Mouse (Mus musculus): Measurements from ENCODE around the gene Trip10. TPM values are rescaled to one million over a fixed set of nuclear protein-coding genes. Genes with fewer than 3 reads are reported as not detected.

Gene Trip10
- polyA plus RNA-seq, 1 experiment: 39.2 TPM

DNA sequence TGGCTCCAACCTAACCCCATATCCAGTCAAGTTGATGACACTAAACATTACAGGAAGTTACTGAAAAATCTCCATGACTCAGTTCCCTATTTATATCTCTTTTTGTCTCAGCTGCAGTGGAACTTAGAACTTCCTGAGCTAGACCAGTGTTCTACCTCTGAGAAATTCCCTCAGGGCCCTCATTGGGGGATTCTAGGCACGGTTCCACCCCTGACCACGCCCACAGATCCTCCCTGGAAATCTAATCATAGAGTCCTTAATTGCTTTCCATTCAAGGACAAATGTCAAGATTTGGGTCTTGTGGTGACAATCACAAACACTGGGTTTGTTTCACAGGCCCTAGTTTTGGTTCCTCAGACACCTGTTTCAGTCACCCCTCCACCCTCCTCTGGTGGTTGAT, 35.8 kb downstream of the Trip10 start:
- Histone ChIP-seq H3ac (ENCODE audit: control insufficient read depth, insufficient read length) (no peak overlapping the region), H3K4me2 (ENCODE audit: low read depth) (no peak overlapping the region), H3K27me3 (ENCODE audit: control insufficient read depth, insufficient read depth, insufficient read length) (peaks cover 27% of the 10 kb centered on the region), H3K79me2 (ENCODE audit: control insufficient read depth, insufficient read depth) (no peaks in the 10 kb centered on the region), H3K36me3 (ENCODE audit: control insufficient read depth, insufficient read depth) (no peaks in the 10 kb centered on the region), H3K4me3 (no peak overlapping the region)
- TF ChIP-seq MYOD1 (IDR thresholded peaks at IDR 0.05; ENCODE audit: control insufficient read depth in 1 of 3, insufficient read length in 2 of 3, low read depth in 2 of 3): no peak
- no peak for TF ChIP-seq USF1 (IDR thresholded peaks at IDR 0.05; ENCODE audit: low read depth)
- no peak for TF ChIP-seq MYOG (IDR thresholded peaks at IDR 0.05; ENCODE audit: control insufficient read depth in 1 of 3, insufficient read depth in 1 of 3, insufficient read length in 2 of 3, low read depth in 2 of 3)
- TF ChIP-seq REST (IDR thresholded peaks at IDR 0.05; ENCODE audit: insufficient read depth, insufficient read length): no peak
- no peak for TF ChIP-seq CEBPB (IDR thresholded peaks at IDR 0.05; ENCODE audit: insufficient read depth, poor library complexity, severe bottlenecking)
- TF ChIP-seq POLR2AphosphoS2 (IDR thresholded peaks at IDR 0.05; ENCODE audit: insufficient read length, low read depth): no peak
- TF ChIP-seq TCF12 (IDR thresholded peaks at IDR 0.05; ENCODE audit: insufficient read depth, poor library complexity, severe bottlenecking): no peak
- no peak for TF ChIP-seq TCF3 (IDR thresholded peaks at IDR 0.05; ENCODE audit: insufficient read length, low read depth)
- no peak for TF ChIP-seq MAX (IDR thresholded peaks at IDR 0.05; ENCODE audit: low read depth)
- TF ChIP-seq POLR2A (IDR thresholded peaks at IDR 0.05; ENCODE audit: insufficient read length, low read depth): no peak
- TF ChIP-seq E2F4 (IDR thresholded peaks at IDR 0.05; ENCODE audit: insufficient read depth): no peak
- TF ChIP-seq SRF (IDR thresholded peaks at IDR 0.05; ENCODE audit: control insufficient read depth, insufficient read length, low read depth): no peak

DNA sequence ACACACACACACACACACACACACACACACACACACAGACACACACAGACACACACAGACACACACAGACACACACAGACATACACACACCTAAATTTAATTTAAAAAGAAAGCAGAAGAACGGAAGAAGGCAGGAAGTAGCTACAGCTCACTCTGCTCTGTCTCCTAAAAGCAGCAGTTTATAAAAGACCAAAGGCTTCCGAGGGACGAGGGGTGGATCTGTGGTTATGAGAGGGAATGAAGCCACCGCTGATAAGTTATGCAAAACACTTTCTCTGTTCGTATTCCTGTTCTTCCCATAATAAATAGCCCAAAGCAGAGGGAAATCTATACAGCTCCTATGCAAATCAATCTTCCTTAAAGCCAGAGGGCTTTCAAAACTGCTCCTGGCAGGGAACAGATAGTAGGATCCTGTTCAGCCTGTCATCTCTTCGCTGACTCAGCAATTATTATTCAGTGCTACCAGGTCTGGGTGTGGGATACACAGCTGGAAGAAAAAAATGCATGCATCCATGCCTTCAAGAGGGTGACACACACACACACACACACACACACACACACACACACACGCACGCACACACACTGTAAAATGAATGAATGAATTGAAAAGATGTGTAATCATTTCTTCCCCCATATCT, 37.6 kb downstream of the Trip10 start:
- Histone ChIP-seq H3ac (ENCODE audit: control insufficient read depth, insufficient read length) (no peak overlapping the region), H3K4me3 (no peak overlapping the region), H3K79me2 (ENCODE audit: control insufficient read depth, insufficient read depth) (no peaks in the 10 kb centered on the region), H3K4me2 (ENCODE audit: low read depth) (no peak overlapping the region), H3K36me3 (ENCODE audit: control insufficient read depth, insufficient read depth) (no peaks in the 10 kb centered on the region), H3K27me3 (ENCODE audit: control insufficient read depth, insufficient read depth, insufficient read length) (peaks cover 21% of the 10 kb centered on the region)
- no peak for TF ChIP-seq USF1 (IDR thresholded peaks at IDR 0.05; ENCODE audit: low read depth)
- no peak for TF ChIP-seq TCF12 (IDR thresholded peaks at IDR 0.05; ENCODE audit: insufficient read depth, poor library complexity, severe bottlenecking)
- TF ChIP-seq POLR2AphosphoS2 (IDR thresholded peaks at IDR 0.05; ENCODE audit: insufficient read length, low read depth): no peak
- TF ChIP-seq TCF3 (IDR thresholded peaks at IDR 0.05; ENCODE audit: insufficient read length, low read depth): no peak
- no peak for TF ChIP-seq E2F4 (IDR thresholded peaks at IDR 0.05; ENCODE audit: insufficient read depth)
- TF ChIP-seq CEBPB (IDR thresholded peaks at IDR 0.05; ENCODE audit: insufficient read depth, poor library complexity, severe bottlenecking): no peak
- TF ChIP-seq SRF (IDR thresholded peaks at IDR 0.05; ENCODE audit: control insufficient read depth, insufficient read length, low read depth): no peak
- TF ChIP-seq MYOG (IDR thresholded peaks at IDR 0.05; ENCODE audit: control insufficient read depth in 1 of 3, insufficient read depth in 1 of 3, insufficient read length in 2 of 3, low read depth in 2 of 3): no peak
- TF ChIP-seq REST (IDR thresholded peaks at IDR 0.05; ENCODE audit: insufficient read depth, insufficient read length): no peak
- TF ChIP-seq MAX (IDR thresholded peaks at IDR 0.05; ENCODE audit: low read depth): no peak

DNA sequence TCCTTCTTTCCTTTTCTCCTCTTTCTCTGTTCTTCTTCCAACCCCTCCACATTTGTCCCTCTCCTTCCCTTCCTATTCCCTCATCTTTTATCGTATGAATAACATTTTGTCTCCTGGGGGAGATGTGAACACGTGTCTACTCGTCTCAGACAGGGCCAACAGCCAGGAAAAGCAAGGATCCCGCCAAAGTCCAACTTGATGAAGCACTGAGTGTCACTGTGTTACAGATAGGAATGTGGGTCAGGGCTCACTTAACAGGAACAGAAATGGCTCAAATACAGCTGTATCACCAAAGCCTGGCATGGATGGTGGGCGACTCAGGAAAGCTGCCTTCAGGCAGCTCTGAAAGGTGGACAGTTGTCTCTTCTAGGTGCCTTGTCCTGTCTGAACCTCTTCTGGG, 40.0 kb downstream of the Trip10 start:
- Histone ChIP-seq H3K79me2 (ENCODE audit: control insufficient read depth, insufficient read depth) (no peaks in the 10 kb centered on the region), H3K36me3 (ENCODE audit: control insufficient read depth, insufficient read depth) (no peaks in the 10 kb centered on the region), H3K4me3 (no peak overlapping the region), H3ac (ENCODE audit: control insufficient read depth, insufficient read length) (no peak overlapping the region), H3K4me2 (ENCODE audit: low read depth) (no peak overlapping the region), H3K27me3 (ENCODE audit: control insufficient read depth, insufficient read depth, insufficient read length) (peaks cover 5% of the 10 kb centered on the region)
- TF ChIP-seq USF1 (IDR thresholded peaks at IDR 0.05; ENCODE audit: low read depth): no peak
- TF ChIP-seq REST (IDR thresholded peaks at IDR 0.05; ENCODE audit: insufficient read depth, insufficient read length): no peak
- TF ChIP-seq CEBPB (IDR thresholded peaks at IDR 0.05; ENCODE audit: insufficient read depth, poor library complexity, severe bottlenecking): no peak
- TF ChIP-seq MYOG (IDR thresholded peaks at IDR 0.05; ENCODE audit: control insufficient read depth in 1 of 3, insufficient read depth in 1 of 3, insufficient read length in 2 of 3, low read depth in 2 of 3): no peak
- no peak for TF ChIP-seq TCF12 (IDR thresholded peaks at IDR 0.05; ENCODE audit: insufficient read depth, poor library complexity, severe bottlenecking)
- no peak for TF ChIP-seq POLR2AphosphoS2 (IDR thresholded peaks at IDR 0.05; ENCODE audit: insufficient read length, low read depth)
- no peak for TF ChIP-seq E2F4 (IDR thresholded peaks at IDR 0.05; ENCODE audit: insufficient read depth)
- TF ChIP-seq TCF3 (IDR thresholded peaks at IDR 0.05; ENCODE audit: insufficient read length, low read depth): no peak
- TF ChIP-seq MYOD1 (IDR thresholded peaks at IDR 0.05; ENCODE audit: control insufficient read depth in 1 of 3, insufficient read length in 2 of 3, low read depth in 2 of 3): no peak
- TF ChIP-seq POLR2A (IDR thresholded peaks at IDR 0.05; ENCODE audit: insufficient read length, low read depth): no peak
- no peak for TF ChIP-seq MAX (IDR thresholded peaks at IDR 0.05; ENCODE audit: low read depth)
- TF ChIP-seq SRF (IDR thresholded peaks at IDR 0.05; ENCODE audit: control insufficient read depth, insufficient read length, low read depth): no peak

DNA sequence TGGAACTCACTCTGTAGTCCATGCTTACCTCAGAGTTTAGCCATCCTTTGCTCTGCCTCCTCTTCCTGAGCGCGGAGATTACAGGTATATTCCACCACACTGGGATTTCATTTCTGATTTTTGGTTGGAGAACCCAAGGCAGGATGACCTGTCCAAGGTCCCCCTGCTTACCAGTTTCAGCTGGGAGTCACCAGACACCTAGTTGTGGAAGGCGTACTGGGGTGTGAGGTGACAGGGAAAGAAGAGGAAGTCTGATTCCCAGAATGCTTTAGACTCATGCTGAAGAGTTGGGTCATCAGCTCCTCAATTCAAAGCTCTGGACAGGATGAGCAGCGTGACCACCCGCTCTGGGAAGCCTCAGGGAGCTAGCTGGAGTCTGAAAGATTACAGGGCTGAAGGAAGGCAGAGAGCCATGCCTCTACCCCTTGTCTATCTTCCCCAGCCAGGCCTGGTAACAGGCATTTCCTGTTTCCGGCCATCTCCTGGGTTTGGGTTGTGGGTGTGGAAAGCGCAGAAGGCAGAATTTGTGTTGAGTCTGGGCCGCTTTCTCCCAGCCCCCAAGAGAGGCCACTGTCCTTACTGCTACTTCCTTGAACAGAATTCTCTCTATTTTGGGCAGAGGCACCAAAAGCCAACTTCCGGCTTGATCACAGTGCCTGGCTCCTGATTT, 40.9 kb downstream of the Trip10 start:
- no peak for TF ChIP-seq MYOD1 (IDR thresholded peaks at IDR 0.05; ENCODE audit: control insufficient read depth in 1 of 3, insufficient read length in 2 of 3, low read depth in 2 of 3)
- TF ChIP-seq SRF (IDR thresholded peaks at IDR 0.05; ENCODE audit: control insufficient read depth, insufficient read length, low read depth): no peak
- TF ChIP-seq MAX (IDR thresholded peaks at IDR 0.05; ENCODE audit: low read depth): no peak
- no peak for TF ChIP-seq USF1 (IDR thresholded peaks at IDR 0.05; ENCODE audit: low read depth)
- no peak for TF ChIP-seq POLR2AphosphoS2 (IDR thresholded peaks at IDR 0.05; ENCODE audit: insufficient read length, low read depth)
- TF ChIP-seq TCF3 (IDR thresholded peaks at IDR 0.05; ENCODE audit: insufficient read length, low read depth): no peak
- Histone ChIP-seq H3ac (ENCODE audit: control insufficient read depth, insufficient read length) (no peak overlapping the region), H3K27me3 (ENCODE audit: control insufficient read depth, insufficient read depth, insufficient read length) (no peaks in the 10 kb centered on the region), H3K4me2 (ENCODE audit: low read depth) (no peak overlapping the region), H3K79me2 (ENCODE audit: control insufficient read depth, insufficient read depth) (no peaks in the 10 kb centered on the region), H3K4me3 (no peak overlapping the region), H3K36me3 (ENCODE audit: control insufficient read depth, insufficient read depth) (no peaks in the 10 kb centered on the region)
